Mouse (Mus musculus) cerebellum, adult 9-11 months (tissue): ENCODE results near the gene Plekho2.

ENCODE experiments used
- DNase-seq: peaks from one replicate; pipeline ENCODE4 v3.0.0; 2022

The Plekho2 gene

GRCm38 (mm10) chr9:65551035-65551434, 28.8 kb downstream of the Plekho2 start:
- DNase-seq: no peak

GRCm38 (mm10) chr9:65550079-65550831, 29.6 kb downstream of the Plekho2 start:
- no peak for DNase-seq

GRCm38 (mm10) chr9:65549643-65550042, 30.2 kb downstream of the Plekho2 start:
- DNase-seq: no peak

GRCm38 (mm10) chr9:65549139-65549538, 30.7 kb downstream of the Plekho2 start:
- no peak for DNase-seq

- DNase-seq: no peak
These were observed 31.5 kb downstream of the Plekho2 start for GRCm38 (mm10) chr9:65548311-65548710.

- no peak for DNase-seq
These were observed 32.0 kb downstream of the Plekho2 start for GRCm38 (mm10) chr9:65547844-65548243.

GRCm38 (mm10) chr9:65547111-65547510, 32.7 kb downstream of the Plekho2 start:
- DNase-seq: no peak

GRCm38 (mm10) chr9:65546413-65546695, 33.5 kb downstream of the Plekho2 start:
- DNase-seq: no peak

GRCm38 (mm10) chr9:65545635-65546412, 34.0 kb downstream of the Plekho2 start:
- DNase-seq: no peak

GRCm38 (mm10) chr9:65542111-65542524, 37.7 kb downstream of the Plekho2 start:
- DNase-seq: no peak

GRCm38 (mm10) chr9:65541126-65542068, 38.4 kb downstream of the Plekho2 start:
- no peak for DNase-seq

GRCm38 (mm10) chr9:65539697-65540096, 40.1 kb downstream of the Plekho2 start:
- DNase-seq: no peak

GRCm38 (mm10) chr9:65537901-65538630, 41.8 kb downstream of the Plekho2 start:
- no peak for DNase-seq

GRCm38 (mm10) chr9:65536491-65536890, 43.3 kb downstream of the Plekho2 start:
- DNase-seq: no peak

GRCm38 (mm10) chr9:65535789-65536469, 43.9 kb downstream of the Plekho2 start:
- no peak for DNase-seq

GRCm38 (mm10) chr9:65535191-65535722, 44.6 kb downstream of the Plekho2 start:
- DNase-seq: no peak

GRCm38 (mm10) chr9:65534111-65534510, 45.7 kb downstream of the Plekho2 start:
- no peak for DNase-seq

- no peak for DNase-seq
These were observed 46.9 kb downstream of the Plekho2 start for GRCm38 (mm10) chr9:65532986-65533385.

- no peak for DNase-seq
These were observed 48.6 kb downstream of the Plekho2 start for GRCm38 (mm10) chr9:65531283-65531682.

- DNase-seq: no peak
These were observed 50.2 kb downstream of the Plekho2 start for GRCm38 (mm10) chr9:65529659-65530058.

GRCm38 (mm10) chr9:65528417-65529038, 51.3 kb downstream of the Plekho2 start:
- no peak for DNase-seq
